In genomic region chr17:84675204-84675603, GRCm38 (mm10) we compare ENCODE assay signal across 22 mouse cellular contexts. TPM values are rescaled to one million over a fixed set of nuclear protein-coding genes. Genes with fewer than 3 reads are reported as not detected.
DNase-seq lines count a peak whose midpoint lies in the region; ATAC-seq lines count a peak whose summit lies in the region.
"Had no signal": no experiment of that assay in that cellular context is flagged by ENCODE, and none has a peak within 500 bp of the region (broad histone marks: within the 10 kb centered on the region; RNA-seq: fewer than 3 reads in every experiment).

No protein-coding gene starts in this region.

- WGBS in heart, embryonic 13.5 days: 41% methylated on average over 4 of the region's 4 CpGs
- WGBS in heart, embryonic 12.5 days: 46% methylated on average over 4 of the region's 4 CpGs

- no peak overlapping the region for H3K27ac ChIP-seq in heart, embryonic 13.5 days (replicated peaks)
- no peak overlapping the region for H3K27ac ChIP-seq in heart, embryonic 12.5 days (ENCODE audit: poor library complexity, severe bottlenecking)
- H3K27ac ChIP-seq: liver, embryonic 14.5 days; stomach, embryonic 15.5 days had no signal

- H3K27me3 ChIP-seq in heart, embryonic 13.5 days (replicated peaks): peaks cover 25% of the 10 kb centered on the region
- 0 out of 2 replicates have a peak, but pooled peaks cover 13% of the 10 kb centered on the region for H3K27me3 ChIP-seq in heart, embryonic 12.5 days (replicated peaks)
- H3K27me3 ChIP-seq: embryonic facial prominence, embryonic 12.5 days; stomach, embryonic 15.5 days had no signal

- peak overlapping the region; percentile 91 for H3K4me2 ChIP-seq in heart, embryonic 13.5 days
- no peak overlapping the region; the same call in 1 of the 2 replicates for H3K4me2 ChIP-seq in heart, embryonic 12.5 days

- H3K4me3 ChIP-seq in heart, embryonic 13.5 days: no peak overlapping the region
- no peak overlapping the region for H3K4me3 ChIP-seq in heart, embryonic 12.5 days

- DNase-seq in layer of hippocampus, adult 9-11 months: peak; percentile 22
- no peak for DNase-seq in layer of hippocampus, adult 8-10 months (ENCODE audit: low spot score in 2 of 2)
- peak; percentile 39 to 47 for DNase-seq in right cerebral cortex, adult 2 months (ENCODE audit: low spot score in 2 of 2)
- no peak for DNase-seq in right cerebral cortex, postnatal 4 days
- DNase-seq in cerebellum, postnatal 14 days: no peak
- DNase-seq in adrenal gland, adult 18-20 months (ENCODE audit: low spot score in 2 of 2): no peak
- DNase-seq: adrenal gland, adult 8-10 months; cerebellum, adult 18-20 months had no signal

- no peaks in the 10 kb centered on the region for H3K36me3 ChIP-seq in heart, embryonic 13.5 days
- H3K36me3 ChIP-seq in heart, embryonic 12.5 days: no peaks in the 10 kb centered on the region
- H3K36me3 ChIP-seq: embryonic facial prominence, embryonic 12.5 days; stomach, embryonic 15.5 days had no signal

- H3K9ac ChIP-seq in heart, embryonic 13.5 days: no peak overlapping the region
- H3K9ac ChIP-seq in heart, embryonic 12.5 days: no peak overlapping the region
- H3K9ac ChIP-seq: liver, embryonic 14.5 days; stomach, embryonic 15.5 days had no signal

- H3K4me1 ChIP-seq in heart, embryonic 13.5 days: 0 out of 2 replicates have a peak, but pooled peaks cover 13% of the 10 kb centered on the region
- H3K4me1 ChIP-seq in heart, embryonic 12.5 days (replicated peaks): no peaks in the 10 kb centered on the region; the same call in 1 of the 2 replicates
- H3K4me1 ChIP-seq: stomach, embryonic 15.5 days had no signal

- H3K9me3 ChIP-seq in heart, embryonic 13.5 days: no peaks in the 10 kb centered on the region
- no peaks in the 10 kb centered on the region for H3K9me3 ChIP-seq in heart, embryonic 12.5 days (replicated peaks)
- H3K9me3 ChIP-seq: embryonic facial prominence, embryonic 12.5 days; stomach, embryonic 15.5 days had no signal

- ATAC-seq in heart, embryonic 13.5 days (ENCODE audit: extremely low read depth, insufficient number of reproducible peaks, low FRiP score, low TSS enrichment): no peak
- ATAC-seq in heart, embryonic 12.5 days (ENCODE audit: insufficient number of reproducible peaks, low FRiP score): no peak
- ATAC-seq: inflammation-experienced regulatory T-cells, adult 6 months had no signal

RNA-seq across cellular contexts. Expression of gene Abcg8, which starts 0.9 kb away (rescaled TPM):
- 0.10 TPM in 1 of 2 replicates, not detected in the other for polyA plus RNA-seq in heart, embryonic 13.5 days (2015; fragmentation: Nextera tagmentation; extraction: Ambion mirVana)
- not detected in 2 replicates for polyA plus RNA-seq in heart, embryonic 12.5 days (2016; fragmentation: Nextera tagmentation; extraction: Ambion mirVana)
- total RNA-seq in layer of hippocampus, adult 8-10 months (2022): not detected
- not detected for total RNA-seq in adrenal gland, adult 18-20 months (2021)
- total RNA-seq: adrenal gland, adult 8-10 months; common myeloid progenitor, adult 5-6 weeks; heart, postnatal 4 days; layer of hippocampus, postnatal 10 days; left cerebral cortex, postnatal 36 days had no signal
- polyA plus RNA-seq: heart, embryonic 11.5 days; inflammation-experienced regulatory T-cells, adult 6 months; lung, embryonic 16.5 days; neural tube, embryonic 11.5 days had no signal

RNA-seq across cellular contexts. Expression of gene Abcg5, which starts 7.6 kb away (rescaled TPM):
- 0.31 and 0.47 TPM in 2 replicates for polyA plus RNA-seq in heart, embryonic 13.5 days (2015; fragmentation: Nextera tagmentation; extraction: Ambion mirVana)
- polyA plus RNA-seq in heart, embryonic 12.5 days (2016; fragmentation: Nextera tagmentation; extraction: Ambion mirVana): 0.39 and 0.42 TPM in 2 replicates
- not detected for total RNA-seq in layer of hippocampus, adult 8-10 months (2022)
- total RNA-seq in adrenal gland, adult 18-20 months (2021): not detected
- total RNA-seq: common myeloid progenitor, adult 5-6 weeks; gastrocnemius, postnatal 4 days; heart, postnatal 4 days; layer of hippocampus, postnatal 10 days had no signal

RNA-seq across cellular contexts. Expression of gene Dync2li1, which starts 48.9 kb away (rescaled TPM):
- 11.9 and 12.2 TPM in 2 replicates for polyA plus RNA-seq in heart, embryonic 13.5 days (2015; fragmentation: Nextera tagmentation; extraction: Ambion mirVana)
- 9.6 and 10.1 TPM in 2 replicates for polyA plus RNA-seq in heart, embryonic 12.5 days (2016; fragmentation: Nextera tagmentation; extraction: Ambion mirVana)
- 10 to 100 TPM; 21.0 to 27.2 (median 23.5) TPM for total RNA-seq in layer of hippocampus, adult 8-10 months (2022)
- 10 to 100 TPM; 22.5 to 28.0 TPM for total RNA-seq in adrenal gland, adult 18-20 months (2021)

Comparison
In these comparisons a context has a peak if more than half of its experiments do, and no peak if none do; other contexts are left out.
1. DNase-seq: peak in layer of hippocampus, adult 9-11 months (single experiment) and right cerebral cortex, adult 2 months (2 of 2); none in layer of hippocampus, adult 8-10 months (0 of 2), right cerebral cortex, postnatal 4 days (single experiment), cerebellum, postnatal 14 days (0 of 2) and adrenal gland, adult 18-20 months (0 of 2).